Mouse (Mus musculus) left cerebral cortex, adult 18-20 months (tissue): ENCODE measurements around the gene Tmc1. TPM values are rescaled to one million over a fixed set of nuclear protein-coding genes. Genes with fewer than 3 reads are reported as not detected.

ENCODE experiments used
- DNase-seq, 2 experiments: peaks; one replicate each; pipeline ENCODE4 v3.0.0; 2021 to 2022; ENCODE audit warnings: low spot score in 2 of 2, mixed read lengths in 1 of 2
- total RNA-seq, 2 experiments: library from RNA; stranded (reverse); gene quantifications; 2 replicates each; pipeline ENCODE4 v1.2.3; 2021

The Tmc1 gene
- total RNA-seq, 2 experiments from 2014 or later, result 0.40 to 0.52 TPM

GRCm38 (mm10) chr19:20834895-20835294 is 119.1 kb downstream of the Tmc1 start:
- DNase-seq, result no peak

- no peak for DNase-seq
Measured at GRCm38 (mm10) chr19:20799460-20799859, 154.5 kb downstream of the Tmc1 start.

- peak in 1 of 2 experiments; percentile 10 for DNase-seq
Measured at GRCm38 (mm10) chr19:20797558-20798101, 156.4 kb downstream of the Tmc1 start.

GRCm38 (mm10) chr19:20796001-20796400 is 158.0 kb downstream of the Tmc1 start:
- no peak for DNase-seq

- DNase-seq, result no peak
Measured at GRCm38 (mm10) chr19:20794999-20795398, 159.0 kb downstream of the Tmc1 start.

DNA sequence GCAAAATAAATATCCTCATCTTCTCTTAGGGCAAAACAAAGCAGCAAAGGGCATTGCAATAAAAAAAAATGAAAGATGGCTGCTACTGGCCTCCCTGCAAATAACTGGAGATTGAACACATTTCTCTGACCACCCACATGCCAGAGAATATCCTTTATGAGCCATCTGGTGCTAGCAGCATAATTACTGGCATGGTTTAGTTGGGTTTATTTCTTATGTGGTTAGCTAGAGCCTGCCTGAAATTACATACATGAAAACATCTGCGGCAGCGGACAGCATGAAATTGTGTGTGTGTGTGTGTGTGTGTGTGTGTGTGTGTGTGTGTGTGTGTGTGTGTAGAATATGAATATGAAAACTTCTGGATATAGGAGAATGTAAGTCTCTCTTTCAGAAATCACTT is 161.2 kb downstream of the Tmc1 start:
- peak; percentile 23 to 48 for DNase-seq

GRCm38 (mm10) chr19:20787289-20787688 is 166.7 kb downstream of the Tmc1 start:
- DNase-seq, result no peak

GRCm38 (mm10) chr19:20775681-20776080 is 178.3 kb downstream of the Tmc1 start:
- DNase-seq, result no peak

DNA sequence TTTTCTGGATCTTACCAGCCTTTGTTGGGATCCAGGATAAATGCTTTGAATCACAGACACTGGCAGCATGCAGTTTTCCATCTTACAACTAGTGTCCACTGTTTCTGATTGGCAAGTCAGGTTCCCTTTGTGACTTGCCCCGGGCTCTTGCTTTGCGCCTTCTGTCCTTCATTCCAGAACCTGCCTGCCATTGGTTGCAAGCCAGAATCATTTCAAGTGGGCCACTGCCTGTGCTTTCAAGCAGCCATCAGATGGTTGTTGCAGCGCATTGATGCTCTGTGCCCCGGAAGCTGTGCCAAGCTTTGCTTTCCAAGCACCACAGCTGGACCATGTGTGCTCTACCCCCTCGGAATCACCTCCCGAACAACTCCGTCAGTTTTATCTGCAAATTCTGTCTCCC is 180.1 kb downstream of the Tmc1 start:
- no peak for DNase-seq

- peak; percentile 11 to 47 for DNase-seq
Measured at GRCm38 (mm10) chr19:20764214-20764613, 189.8 kb downstream of the Tmc1 start.

DNA sequence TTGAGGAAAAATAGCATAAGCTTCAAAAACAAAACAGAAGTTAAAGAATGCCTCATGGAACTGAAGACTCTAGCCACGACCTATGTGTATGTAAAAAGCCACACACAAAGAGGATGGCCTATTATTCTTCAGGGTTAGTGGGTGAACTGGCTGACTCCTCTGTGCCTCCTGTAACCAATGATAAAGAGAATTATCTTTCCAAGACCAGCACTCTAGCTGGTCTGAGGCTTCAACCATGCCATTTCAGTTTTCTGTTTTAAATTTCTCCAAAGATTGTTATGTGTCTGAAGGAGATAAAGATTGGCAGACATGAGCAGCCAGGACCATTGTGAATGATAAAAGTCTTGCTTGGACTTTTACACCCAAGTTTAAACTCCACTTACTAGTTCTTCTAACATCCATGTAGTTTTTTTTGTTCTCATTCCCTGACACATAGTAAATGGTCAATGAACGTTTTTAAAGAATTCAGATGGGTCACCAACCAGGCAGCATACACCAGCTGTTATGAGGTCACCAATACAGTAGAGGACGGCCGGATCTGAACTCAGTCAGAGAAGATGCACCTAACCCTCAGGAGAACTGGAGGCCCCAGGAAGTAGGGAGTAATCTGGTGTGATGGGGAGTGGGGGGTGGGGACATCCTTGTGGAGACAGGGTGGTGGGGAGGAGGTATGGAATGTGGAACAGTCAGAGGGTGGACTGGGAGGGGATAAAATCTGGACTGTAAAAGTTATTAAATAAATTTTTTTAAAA is 192.2 kb downstream of the Tmc1 start:
- DNase-seq, result no peak

GRCm38 (mm10) chr19:20761119-20761518 is 192.9 kb downstream of the Tmc1 start:
- DNase-seq, result no peak

DNA sequence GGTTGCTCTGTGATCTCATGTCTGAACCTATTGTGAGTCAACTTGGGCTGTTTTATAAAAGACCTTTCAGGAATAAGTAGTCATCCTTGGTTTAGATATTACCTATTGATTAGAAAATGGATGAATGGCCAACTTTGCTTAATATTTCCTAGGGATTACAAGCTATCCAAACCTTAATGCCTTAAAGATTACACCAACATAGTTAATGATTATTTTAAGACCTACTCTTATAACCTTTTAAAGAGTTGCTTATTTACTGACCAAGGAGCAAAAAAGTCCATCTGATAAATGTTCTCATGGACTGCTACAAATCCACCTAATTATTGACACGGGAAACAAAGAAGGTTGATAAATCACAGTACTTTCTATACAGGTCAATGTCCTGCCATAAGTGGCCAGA is 209.4 kb downstream of the Tmc1 start:
- no peak for DNase-seq

Other genes starting within 250 kb of the Tmc1 start
- 1 to 10 TPM in 1 of 2 experiments, under 1 TPM in 1; 0.63 to 1.2 TPM for gene Aldh1a7, start 226.6 kb downstream of the Tmc1 start, total RNA-seq